Mouse (Mus musculus): ENCODE results near the gene Pptc7. TPM values are rescaled to one million over a fixed set of nuclear protein-coding genes. Genes with fewer than 3 reads are reported as not detected.

Gene Pptc7
- 3.6 and 3.9 TPM in 2 replicates for polyA plus RNA-seq (2012; rRNA removed)

DNA sequence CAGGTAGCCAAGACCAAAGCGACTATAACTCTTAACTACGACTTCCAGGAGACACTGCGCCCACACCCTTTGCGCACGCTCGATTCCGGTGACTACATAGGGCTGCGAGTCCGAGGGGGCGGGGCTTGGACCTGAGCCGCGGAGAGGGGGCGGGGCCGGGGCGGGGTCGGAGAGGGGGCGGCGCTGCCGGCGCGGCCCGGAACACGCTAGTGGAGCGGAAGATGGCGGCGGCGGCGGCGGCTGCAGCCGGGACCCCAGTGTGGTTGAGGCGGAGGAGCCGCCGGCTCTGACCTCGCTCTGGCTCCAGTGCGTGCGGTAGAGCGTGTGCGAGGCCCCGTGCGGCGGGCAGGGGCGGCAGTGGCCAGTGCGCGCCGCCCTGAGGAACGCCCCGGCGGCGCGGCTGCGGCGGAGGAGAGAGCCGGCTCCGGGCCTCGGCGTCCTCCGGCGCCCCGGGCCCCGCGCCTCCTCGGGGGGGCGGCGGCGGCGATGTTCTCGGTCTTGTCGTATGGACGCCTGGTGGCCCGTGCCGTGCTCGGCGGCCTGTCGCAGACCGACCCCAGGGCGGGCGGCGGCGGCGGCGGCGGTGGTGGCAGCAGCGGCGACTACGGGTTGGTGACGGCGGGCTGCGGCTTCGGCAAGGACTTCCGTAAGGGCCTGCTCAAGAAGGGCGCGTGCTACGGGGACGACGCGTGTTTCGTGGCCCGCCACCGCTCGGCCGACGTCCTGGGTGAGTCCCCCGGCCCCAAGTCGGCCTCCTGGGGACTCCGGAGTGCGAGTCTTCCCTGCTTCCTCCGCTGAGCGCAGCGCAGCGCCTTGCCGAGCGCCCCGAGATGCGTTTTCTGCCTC, at the start of gene Pptc7:
Pptc7 (plus strand) TSS at position 183 of the 846 bp plus-strand sequence.

DNA sequence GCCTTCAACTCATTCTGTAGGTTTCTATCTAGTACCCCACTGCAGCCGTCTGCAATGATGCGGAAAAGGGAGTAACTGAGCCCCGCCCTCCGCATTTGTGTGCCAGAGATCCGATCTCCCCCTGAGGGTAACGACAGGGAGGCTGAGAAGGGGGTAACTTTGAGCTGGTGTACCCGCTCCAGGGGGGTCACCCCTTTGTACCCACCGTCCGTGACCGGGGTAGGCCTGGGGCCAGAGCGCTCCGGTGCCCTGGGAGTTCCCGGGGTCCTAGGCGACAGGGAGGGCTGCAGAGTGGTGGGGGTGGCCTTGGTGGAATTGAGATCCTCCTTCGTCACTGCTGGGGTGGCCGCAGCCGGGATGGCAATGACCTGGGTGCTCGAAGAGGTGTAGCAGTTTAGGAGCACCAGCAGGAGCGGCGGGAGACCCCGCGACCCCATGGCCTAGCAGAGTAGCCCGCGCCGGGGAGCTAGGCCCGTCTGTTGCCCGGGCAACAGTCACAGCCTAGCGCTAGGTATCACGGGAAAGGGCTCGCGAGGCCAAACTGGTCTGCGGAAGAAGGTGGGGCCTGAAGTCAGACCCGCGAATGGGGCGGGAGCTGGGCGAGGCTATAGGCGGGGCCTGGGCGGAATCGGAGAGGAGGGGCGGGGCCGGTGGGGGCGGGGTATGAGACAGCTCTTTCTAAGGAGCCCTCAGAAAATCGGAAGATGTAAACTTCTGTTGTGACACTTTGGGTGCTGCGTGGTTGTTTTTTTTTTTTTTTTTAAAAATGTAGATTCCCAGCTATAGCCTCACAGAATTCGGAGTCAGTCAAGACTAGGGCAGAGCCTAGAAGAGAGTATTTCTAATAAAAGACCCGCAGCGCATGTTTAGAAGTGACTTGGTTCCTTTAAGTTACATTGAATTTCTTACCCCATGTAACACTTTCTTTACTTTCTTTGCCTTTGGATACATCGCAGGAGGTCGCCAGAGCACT, 19.9 kb upstream of the Pptc7 start, which contains the start of gene Tctn1:
Tctn1 (minus strand) TSS at position 528 of the 973 bp plus-strand sequence.

DNA sequence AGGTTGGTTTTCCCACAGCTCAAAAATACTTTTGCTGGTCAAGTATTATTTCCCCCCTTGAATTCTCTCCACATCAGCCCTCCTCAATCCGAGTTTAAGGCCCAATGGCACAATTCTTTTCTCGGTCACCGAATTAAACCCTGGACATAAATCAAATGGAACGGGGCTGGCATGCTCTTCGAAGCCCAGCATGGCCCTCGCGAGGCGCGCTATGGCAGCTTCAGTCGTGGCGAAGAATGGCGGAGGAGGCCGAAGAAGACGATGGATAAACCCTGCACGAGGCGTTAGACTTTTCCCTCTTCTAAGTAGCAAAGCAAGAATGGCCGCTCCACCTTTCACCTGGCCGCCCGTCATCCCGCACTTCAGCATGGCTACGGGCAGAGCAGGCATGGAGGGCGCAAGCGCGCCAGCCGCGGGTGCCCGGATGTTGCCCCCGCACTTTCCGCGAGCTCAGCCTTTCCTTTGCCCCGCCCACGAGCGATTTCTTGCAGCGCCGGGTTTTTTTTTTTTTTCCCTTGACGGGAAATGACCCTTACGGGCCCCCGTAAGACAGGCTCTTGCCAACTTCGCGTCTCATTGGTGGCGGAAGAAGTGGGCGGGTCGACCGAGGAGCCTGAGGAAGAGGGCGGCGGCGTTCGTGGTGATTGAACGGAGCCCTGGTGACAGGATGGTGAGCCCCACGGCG, 69.8 kb downstream of the Pptc7 start, which contains the start of the genes Rad9b and Vps29:
Rad9b (minus strand) TSS at position 427 of the 685 bp plus-strand sequence.
Vps29 (plus strand) TSS at position 563 of the 685 bp plus-strand sequence.

DNA sequence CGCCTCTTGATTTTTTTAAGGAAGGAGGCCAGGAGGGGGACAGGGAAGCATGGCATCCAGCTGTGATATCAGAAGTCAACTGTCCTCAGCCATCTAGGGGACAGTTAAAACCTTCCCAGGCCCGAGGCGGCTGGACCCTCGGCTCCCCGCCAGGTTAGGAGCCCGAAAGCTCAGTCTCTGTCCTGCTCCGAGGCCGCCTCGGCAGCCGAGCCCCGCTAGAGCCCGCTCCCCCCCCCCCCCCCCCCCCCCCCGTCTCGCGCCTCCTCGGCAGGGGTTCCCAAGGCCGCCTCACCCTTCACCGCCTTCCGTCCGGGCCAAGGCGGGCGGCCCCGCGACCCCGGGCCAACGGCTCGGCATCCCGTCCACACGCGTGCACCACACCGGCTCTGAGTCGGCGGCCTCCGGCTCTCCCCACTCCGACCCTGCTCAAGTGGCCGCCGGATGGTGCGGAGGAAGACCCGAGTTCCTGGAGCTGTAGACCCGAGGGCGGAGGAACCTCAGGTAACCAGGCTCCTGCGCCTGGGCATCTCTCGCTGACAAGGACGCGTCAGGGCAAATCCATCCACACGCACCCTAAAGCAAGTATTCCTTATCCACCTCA, 87.5 kb downstream of the Pptc7 start, which contains the start of gene Gpn3:
Gpn3 (plus strand) TSS at position 286 of the 601 bp plus-strand sequence.

DNA sequence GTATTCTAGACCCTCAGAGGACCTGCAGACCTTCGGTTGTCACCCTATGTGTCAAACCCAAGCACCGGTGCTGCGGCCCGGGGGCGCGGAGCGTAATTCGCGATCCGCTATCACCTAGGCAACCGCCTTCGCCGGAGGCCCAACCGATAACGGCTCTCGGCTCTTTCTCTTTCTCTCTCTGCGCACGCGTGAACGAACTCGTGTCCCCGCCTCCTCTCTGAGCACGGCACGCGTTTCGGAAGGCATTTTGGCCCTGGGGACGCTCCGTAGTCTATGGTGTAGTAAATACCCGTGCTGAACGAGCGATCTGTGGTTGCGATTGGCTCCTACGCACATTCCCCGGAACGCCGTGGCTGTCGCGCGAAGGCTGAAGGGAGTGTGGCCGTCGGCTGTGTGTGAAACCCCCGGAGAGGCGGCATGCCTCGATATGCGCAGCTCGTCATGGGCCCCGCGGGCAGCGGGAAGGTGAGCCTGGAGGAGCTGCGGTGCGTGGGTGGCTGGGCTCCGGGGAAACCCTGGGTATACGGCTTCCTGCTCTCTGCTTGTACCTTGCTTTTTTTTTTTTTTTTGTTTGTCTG, 88.1 kb downstream of the Pptc7 start, which contains the start of gene Fam216a:
Fam216a (minus strand) TSS at position 173 of the 578 bp plus-strand sequence.

Other genes starting within 250 kb of the Pptc7 start
- 1.5 and 1.8 TPM in 2 replicates for gene Cux2, start 234.3 kb upstream of the Pptc7 start, polyA plus RNA-seq (2012; rRNA removed)
- gene Myl2, start 183.4 kb upstream of the Pptc7 start, polyA plus RNA-seq (2012; rRNA removed): 0.67 TPM in 1 of 2 replicates, not detected in the other
- gene Ccdc63, start 143.5 kb upstream of the Pptc7 start, polyA plus RNA-seq (2012; rRNA removed): 0.02 and 0.03 TPM in 2 replicates
- 119 and 132 TPM in 2 replicates for gene Ppp1cc, start 126.1 kb upstream of the Pptc7 start, polyA plus RNA-seq (2012; rRNA removed)
- 0.98 and 1.5 TPM in 2 replicates for gene Hvcn1, start 77.6 kb upstream of the Pptc7 start, polyA plus RNA-seq (2012; rRNA removed)
- 1.7 and 1.9 TPM in 2 replicates for gene Tctn1, start 19.9 kb upstream of the Pptc7 start, polyA plus RNA-seq (2012; rRNA removed)
- gene Rad9b, start 69.9 kb downstream of the Pptc7 start, polyA plus RNA-seq (2012; rRNA removed): 2.2 and 2.6 TPM in 2 replicates
- gene Vps29, start 70.0 kb downstream of the Pptc7 start, polyA plus RNA-seq (2012; rRNA removed): 45.2 and 51.5 TPM in 2 replicates
- 39.7 and 45.0 TPM in 2 replicates for gene Gpn3, start 87.5 kb downstream of the Pptc7 start, polyA plus RNA-seq (2012; rRNA removed)
- gene Fam216a, start 88.0 kb downstream of the Pptc7 start, polyA plus RNA-seq (2012; rRNA removed): 16.3 and 18.3 TPM in 2 replicates
- gene Arpc3, start 107.5 kb downstream of the Pptc7 start, polyA plus RNA-seq (2012; rRNA removed): 185 and 192 TPM in 2 replicates
- gene Anapc7, start 137.3 kb downstream of the Pptc7 start, polyA plus RNA-seq (2012; rRNA removed): 11.9 and 15.0 TPM in 2 replicates
- gene Atp2a2, start 217.9 kb downstream of the Pptc7 start, polyA plus RNA-seq (2012; rRNA removed): 23.3 and 26.9 TPM in 2 replicates